Mouse (Mus musculus): Measurements from ENCODE around the gene Pla2g4e.

Gene Pla2g4e

GRCm38 (mm10) chr2:120154361-120154894, 90.7 kb downstream of the Pla2g4e start, which contains the start of gene Ehd4:
Gene Ehd4, minus strand, starts transcription at chr2:120154606.
- DNase-seq (ENCODE audit: low spot score in 2 of 2): peak; percentile 93 to 99

GRCm38 (mm10) chr2:120153586-120154360, 91.4 kb downstream of the Pla2g4e start:
- no peak for DNase-seq (ENCODE audit: low spot score in 2 of 2)

DNA sequence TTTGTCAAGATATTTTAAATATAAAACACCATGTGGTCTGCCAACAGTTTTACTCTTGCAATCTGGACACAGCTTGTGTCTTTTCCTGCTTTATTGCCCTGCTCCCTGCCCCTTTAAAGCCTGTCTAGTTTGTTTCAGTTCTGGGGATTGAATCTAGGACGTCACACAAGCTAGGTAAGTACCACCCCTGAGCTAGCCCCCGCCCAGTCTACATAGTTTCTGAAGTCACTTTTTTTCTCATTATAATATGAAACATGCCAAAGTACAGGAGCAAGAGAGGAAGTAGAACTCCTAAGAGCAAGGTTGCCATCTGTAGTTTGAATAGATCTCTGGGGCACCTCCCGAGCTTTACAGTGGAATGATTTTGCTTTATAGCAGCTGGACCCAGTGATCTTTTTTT, 94.6 kb downstream of the Pla2g4e start:
- no peak for DNase-seq (ENCODE audit: low spot score in 2 of 2)

DNA sequence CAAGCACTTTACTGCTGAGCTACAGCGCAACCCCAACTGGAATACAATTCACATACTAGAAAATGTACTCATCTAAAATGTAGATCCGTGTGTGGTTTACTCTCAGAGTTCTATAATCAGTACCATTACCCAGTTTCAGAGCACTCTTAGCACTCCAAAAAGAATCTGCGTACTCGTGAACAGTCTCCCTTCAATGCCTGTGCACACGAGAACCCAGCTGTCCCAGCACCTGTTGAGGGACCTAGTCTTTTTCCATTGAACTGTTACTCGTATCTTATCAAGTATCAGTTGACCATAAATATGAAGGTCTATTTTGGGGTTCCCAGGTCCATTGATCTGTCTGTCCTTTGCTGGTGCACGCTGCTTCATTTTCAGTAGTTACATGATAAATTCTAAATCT, 95.5 kb downstream of the Pla2g4e start:
- no peak for DNase-seq (ENCODE audit: low spot score in 2 of 2)

GRCm38 (mm10) chr2:120147999-120148398, 97.1 kb downstream of the Pla2g4e start:
- DNase-seq (ENCODE audit: low spot score in 2 of 2): no peak

GRCm38 (mm10) chr2:120147364-120147763, 97.8 kb downstream of the Pla2g4e start:
- no peak for DNase-seq (ENCODE audit: low spot score in 2 of 2)

DNA sequence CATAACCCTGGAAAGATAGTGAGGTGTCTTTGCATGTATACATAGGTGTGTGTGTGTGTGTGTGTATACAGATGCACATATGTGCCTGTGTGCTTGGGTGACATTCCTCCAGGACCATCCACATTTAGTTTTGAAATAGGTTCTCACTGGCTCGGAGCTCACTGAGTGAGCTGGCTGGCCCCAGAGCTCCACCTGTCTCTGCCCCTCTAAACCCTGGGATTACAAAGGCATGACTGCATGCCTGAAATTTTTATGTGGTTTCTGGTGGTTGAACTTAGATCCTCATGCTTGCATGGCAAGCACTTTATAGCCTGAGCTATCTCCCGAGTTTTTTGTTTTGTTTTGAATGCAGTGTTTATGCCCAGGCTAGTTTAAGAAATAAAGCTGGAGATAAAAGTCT, 98.6 kb downstream of the Pla2g4e start:
- DNase-seq (ENCODE audit: low spot score in 2 of 2): no peak

DNA sequence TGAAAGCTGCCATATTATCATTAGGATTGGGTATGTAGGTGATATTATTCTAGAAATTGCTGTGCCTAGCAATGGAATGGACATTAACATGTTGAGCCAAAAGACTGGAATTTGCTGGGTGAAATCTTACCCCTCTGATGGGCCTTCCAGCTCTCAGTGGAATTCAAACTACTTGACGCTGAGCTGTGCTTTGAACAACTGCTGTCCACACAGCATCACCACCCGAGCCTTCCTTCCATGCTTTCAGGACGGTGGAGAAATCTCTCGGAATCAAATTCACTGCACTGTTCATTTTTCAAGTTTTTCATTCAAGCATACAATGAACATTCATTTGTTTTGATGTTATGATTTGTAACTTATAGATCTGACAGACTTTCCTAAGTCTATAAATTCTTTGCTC, 100.7 kb downstream of the Pla2g4e start:
- DNase-seq (ENCODE audit: low spot score in 2 of 2): no peak

DNA sequence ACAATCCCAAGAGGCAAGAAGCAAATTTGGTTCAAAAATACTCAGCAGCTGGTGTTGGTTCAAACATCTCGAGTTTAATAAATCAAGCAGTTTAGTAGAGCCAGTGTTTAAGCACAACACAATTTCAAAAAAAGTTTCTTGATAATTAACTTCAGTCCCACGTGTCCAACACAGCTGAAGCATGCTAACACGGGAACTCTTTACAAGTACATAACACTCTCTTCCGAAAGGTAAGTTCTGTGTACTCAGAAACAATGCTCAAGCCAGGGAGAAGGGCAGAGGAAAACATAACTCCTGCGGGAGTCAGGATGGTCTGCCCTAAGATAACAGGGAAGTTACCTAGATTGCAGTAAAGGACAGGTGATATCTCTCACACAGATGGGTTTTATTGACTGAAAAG, 102.8 kb downstream of the Pla2g4e start:
- DNase-seq (ENCODE audit: low spot score in 2 of 2): no peak

DNA sequence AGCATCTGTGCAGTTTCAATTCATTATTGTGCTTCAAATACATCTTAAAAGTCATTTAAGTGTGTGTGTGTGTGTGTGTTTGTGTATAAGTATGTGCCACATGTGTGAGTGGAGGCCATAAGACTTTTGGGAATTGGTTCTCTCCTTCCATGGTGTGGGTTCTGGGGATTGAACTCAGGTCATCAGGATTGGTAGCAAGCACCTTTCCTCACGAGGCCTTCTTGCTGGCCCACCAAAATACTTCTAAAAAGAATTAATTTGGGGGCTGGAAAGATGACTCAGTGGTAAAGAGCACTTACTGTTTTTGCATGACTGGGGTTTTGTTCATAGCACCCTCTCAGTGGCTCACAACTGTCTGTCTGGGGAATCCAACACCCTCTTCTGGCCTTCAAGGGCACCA, 103.5 kb downstream of the Pla2g4e start:
- DNase-seq (ENCODE audit: low spot score in 2 of 2): no peak

GRCm38 (mm10) chr2:120140326-120140725, 104.8 kb downstream of the Pla2g4e start:
- DNase-seq (ENCODE audit: low spot score in 2 of 2): no peak

DNA sequence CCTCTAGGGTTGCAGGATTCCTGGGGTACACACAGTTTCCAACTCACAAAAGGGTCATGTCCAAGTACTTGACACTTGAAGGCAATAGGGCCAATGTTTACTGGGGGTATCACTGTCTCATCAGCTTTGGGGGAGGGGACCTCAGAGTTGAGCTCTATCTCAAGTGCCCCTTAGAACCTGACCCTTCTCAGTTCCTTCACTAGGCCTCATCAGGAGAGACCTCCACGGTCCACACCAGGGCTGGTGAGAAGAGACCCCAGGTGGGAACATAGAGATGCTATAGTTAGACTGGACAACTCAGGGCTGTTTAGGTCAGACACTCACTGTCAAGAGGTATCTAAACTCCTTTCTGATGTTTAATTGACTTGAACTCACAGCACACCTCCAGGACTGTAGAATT, 106.0 kb downstream of the Pla2g4e start:
- DNase-seq (ENCODE audit: low spot score in 2 of 2): no peak

GRCm38 (mm10) chr2:120137281-120137680, 107.9 kb downstream of the Pla2g4e start:
- DNase-seq (ENCODE audit: low spot score in 2 of 2): no peak

- DNase-seq (ENCODE audit: low spot score in 2 of 2): peak in 1 of 2 experiments; percentile 17
Measured at GRCm38 (mm10) chr2:120134453-120135075, 110.6 kb downstream of the Pla2g4e start.

DNA sequence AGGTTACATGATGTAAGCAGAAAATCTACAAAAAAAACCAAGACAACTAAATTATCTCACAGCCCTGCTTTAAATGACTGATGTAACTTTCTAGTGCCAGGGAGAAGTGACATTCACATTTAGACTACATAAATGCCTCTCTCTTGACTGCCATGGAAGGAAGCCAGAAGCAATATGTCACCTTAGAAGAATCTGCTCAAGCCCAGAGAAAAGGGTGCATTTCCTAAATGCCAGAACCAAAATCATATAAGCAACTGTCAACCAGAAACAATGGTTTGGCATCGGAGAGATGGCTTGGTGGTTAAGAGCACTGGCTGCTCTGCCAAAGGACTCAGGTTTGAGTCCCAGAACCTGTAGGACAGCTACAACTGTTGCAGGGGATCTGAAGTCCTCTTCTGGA, 113.3 kb downstream of the Pla2g4e start:
- DNase-seq (ENCODE audit: low spot score in 2 of 2): no peak

GRCm38 (mm10) chr2:120129252-120129908, 115.8 kb downstream of the Pla2g4e start:
- DNase-seq (ENCODE audit: low spot score in 2 of 2): no peak

DNA sequence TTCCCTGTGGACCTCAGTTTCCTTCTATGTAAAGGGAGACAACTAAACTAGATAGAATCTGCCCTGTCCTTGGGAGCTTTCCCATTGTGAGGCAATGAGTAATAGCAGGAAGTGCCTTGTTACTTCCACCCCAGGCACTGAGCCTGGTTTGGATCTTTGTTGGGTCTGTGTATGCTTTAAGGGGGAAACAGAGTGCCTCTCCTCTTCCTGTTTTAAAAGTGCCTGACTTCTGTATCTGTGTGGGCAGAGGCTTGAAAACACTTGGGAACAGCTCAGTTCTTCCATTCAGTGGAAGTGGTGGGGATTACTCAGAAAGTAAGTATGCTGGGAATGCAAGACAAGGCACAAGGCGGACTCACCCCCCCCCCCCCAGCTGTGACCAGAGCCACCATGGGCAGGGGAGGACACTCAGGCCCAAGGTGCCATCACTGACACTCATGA, 116.5 kb downstream of the Pla2g4e start:
- no peak for DNase-seq (ENCODE audit: low spot score in 2 of 2)

GRCm38 (mm10) chr2:120128011-120128410, 117.1 kb downstream of the Pla2g4e start:
- DNase-seq (ENCODE audit: low spot score in 2 of 2): no peak

DNA sequence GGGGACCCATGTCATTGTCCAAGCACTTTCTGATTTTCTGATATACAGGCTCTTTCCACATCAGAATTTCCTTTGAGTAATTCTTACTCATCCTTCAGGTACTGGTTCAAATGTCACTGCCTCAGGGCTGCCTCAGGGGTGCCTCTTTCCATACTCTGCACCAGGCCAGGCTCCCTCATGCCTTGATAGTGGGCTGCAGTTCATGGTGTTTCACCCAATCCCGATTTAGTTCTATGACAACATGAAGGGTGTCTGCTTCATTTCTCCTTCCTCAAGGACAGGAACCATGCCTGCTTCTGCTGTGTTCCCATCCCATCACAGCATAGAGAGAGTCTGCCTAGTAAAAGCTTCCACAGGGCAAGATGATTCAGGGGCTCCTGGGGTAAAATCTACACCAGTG, 118.2 kb downstream of the Pla2g4e start:
- DNase-seq (ENCODE audit: low spot score in 2 of 2): no peak

DNA sequence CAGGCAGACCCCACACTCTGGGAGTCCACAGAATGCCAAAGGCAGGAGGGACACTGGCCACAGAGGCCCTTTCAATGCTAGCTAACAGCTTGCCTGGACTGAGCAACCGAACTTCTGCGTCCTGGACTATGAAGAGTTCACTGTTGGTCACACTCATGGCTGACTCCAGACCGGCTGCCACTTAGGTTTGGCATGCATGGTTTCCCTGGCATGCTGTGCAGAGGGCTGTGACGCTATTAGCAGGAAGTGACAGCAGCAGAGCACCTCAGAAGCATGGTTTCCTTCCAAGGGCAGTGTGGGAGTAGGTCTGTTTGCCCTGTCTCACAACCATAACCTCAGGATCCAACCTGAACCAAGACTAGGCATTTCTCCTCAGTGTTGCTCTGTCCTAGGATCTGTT, 118.7 kb downstream of the Pla2g4e start:
- DNase-seq (ENCODE audit: low spot score in 2 of 2): no peak

- no peak for DNase-seq (ENCODE audit: low spot score in 2 of 2)
Measured at GRCm38 (mm10) chr2:120125461-120125860, 119.7 kb downstream of the Pla2g4e start.

DNA sequence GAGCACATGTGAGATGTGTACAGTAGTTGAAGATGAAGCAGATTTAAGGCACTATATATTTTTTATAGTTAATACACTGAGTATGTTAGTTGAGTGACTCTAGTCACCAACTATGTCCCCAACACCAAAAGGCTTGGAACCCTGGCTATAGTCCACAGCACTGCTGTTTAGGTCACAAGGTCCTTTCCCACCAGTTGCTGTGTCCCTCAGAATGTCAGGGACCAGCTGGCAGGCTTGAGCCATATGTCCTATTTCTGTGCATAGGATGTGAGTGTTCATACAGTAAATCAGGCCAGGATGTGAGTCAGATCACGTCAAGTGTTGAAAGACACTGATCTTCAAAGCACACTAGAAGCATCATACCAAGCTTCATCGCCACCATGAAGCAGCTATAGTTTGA, 120.2 kb downstream of the Pla2g4e start:
- no peak for DNase-seq (ENCODE audit: low spot score in 2 of 2)

DNA sequence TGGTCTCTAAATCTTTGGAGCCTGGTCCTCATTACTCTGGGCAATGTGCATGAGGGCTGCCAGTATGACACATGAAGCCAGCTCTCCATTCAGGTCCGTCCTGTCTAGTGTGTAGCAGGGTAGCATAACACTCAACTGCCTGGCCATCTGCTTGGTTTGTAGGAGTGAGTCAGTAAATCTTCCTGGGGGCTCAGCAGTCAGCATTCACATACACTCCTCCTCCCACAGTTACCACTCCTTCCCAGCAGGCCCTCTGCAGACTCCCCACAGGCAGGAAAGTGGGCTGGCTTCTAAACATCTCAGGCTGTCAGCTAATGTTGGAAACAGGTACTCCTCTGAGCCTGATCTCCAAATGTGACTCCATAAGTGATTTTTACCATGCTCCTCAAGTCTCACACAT, 121.0 kb downstream of the Pla2g4e start:
- DNase-seq (ENCODE audit: low spot score in 2 of 2): peak in 1 of 2 experiments; percentile 21

Measured in left cerebral cortex, adult 9 months (tissue).